Mouse (Mus musculus) ES-E14 (cell line): ENCODE measurements at regions not wholly inside any gene's neighbourhood (a gene's known extent, or its start where the extent isn't known, plus 50 kb on each side); places are given as distances from the start of the nearest gene placed in this dataset.

Source experiments
- CHD2 ChIP-seq: IDR thresholded peaks from 2 replicates; pipeline ENCODE4 v1.6.1; 2014; ENCODE audit warnings: mild to moderate bottlenecking, low read depth, low read length, inconsistent platforms
- HCFC1 ChIP-seq: IDR thresholded peaks from 2 replicates; pipeline ENCODE4 v1.6.1; 2012; ENCODE audit warnings: low read length, inconsistent platforms, borderline replicate concordance; ENCODE audit not compliant: insufficient read depth
- MAFK ChIP-seq: IDR thresholded peaks from 2 replicates; pipeline ENCODE4 v1.6.1; 2014; ENCODE audit warnings: mild to moderate bottlenecking, low read depth, low read length, inconsistent platforms; ENCODE audit not compliant: insufficient read depth
- ZNF384 ChIP-seq: IDR thresholded peaks from 2 replicates; pipeline ENCODE4 v1.6.1; 2012; ENCODE audit warnings: low read depth, low read length, inconsistent platforms

- TF ChIP-seq MAFK: no peak
- no peak for TF ChIP-seq HCFC1
- TF ChIP-seq ZNF384: no peak
- TF ChIP-seq CHD2: no peak
Measured at GRCm38 (mm10) chr12:71506206-71506605, 196.5 kb downstream of the Dact1 start.
